Mouse (Mus musculus): ENCODE results near the gene C2cd2. TPM values are rescaled to one million over a fixed set of nuclear protein-coding genes. Genes with fewer than 3 reads are reported as not detected.

C2cd2 gene
- total RNA-seq (2023), result 11.2 and 13.1 TPM in 2 replicates

DNA sequence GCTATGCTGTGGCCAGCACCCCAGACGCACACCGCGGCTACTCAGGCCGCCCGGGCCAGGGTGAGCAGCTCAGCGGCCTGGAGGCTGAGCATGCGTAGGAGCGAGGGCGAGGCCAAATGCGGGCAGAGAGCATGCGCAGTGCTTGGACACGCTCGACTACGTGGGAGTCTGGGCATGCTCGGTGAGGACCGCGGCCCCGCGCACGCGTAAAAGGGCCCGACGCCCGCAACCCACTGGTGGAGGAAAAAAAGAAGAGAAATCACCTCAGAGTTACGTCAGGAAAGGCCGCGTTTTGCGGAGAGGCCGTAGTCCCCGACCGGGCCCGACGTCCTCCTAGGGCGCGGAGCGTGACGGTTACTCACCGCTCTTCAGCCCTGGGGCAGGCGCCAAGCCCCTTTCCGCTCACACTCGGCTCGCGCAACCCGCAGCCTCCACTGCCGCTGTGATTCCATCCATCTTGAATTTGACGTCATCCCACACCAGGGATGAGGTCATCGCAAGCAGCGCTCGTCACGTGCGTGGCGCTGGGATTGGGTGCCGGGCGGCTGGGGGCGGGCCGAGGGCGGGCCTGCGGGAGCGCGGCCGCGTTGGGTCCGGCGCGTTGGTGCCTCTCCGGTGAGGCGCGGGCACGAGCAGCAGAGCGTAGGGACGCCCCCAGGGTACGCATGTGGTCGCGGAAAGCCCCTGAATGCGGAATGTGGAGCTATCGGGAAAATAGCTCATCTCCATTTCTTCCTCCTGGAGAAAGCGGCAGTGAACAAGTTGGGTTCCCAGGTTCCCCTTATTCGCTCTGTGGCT is at the start of gene C2cd2, which contains the start of gene Zbtb21:
TSS of gene C2cd2 (minus strand) at position 448 of the 798 bp plus-strand sequence.
TSS of gene Zbtb21 (minus strand) at position 472 of the 798 bp plus-strand sequence.

DNA sequence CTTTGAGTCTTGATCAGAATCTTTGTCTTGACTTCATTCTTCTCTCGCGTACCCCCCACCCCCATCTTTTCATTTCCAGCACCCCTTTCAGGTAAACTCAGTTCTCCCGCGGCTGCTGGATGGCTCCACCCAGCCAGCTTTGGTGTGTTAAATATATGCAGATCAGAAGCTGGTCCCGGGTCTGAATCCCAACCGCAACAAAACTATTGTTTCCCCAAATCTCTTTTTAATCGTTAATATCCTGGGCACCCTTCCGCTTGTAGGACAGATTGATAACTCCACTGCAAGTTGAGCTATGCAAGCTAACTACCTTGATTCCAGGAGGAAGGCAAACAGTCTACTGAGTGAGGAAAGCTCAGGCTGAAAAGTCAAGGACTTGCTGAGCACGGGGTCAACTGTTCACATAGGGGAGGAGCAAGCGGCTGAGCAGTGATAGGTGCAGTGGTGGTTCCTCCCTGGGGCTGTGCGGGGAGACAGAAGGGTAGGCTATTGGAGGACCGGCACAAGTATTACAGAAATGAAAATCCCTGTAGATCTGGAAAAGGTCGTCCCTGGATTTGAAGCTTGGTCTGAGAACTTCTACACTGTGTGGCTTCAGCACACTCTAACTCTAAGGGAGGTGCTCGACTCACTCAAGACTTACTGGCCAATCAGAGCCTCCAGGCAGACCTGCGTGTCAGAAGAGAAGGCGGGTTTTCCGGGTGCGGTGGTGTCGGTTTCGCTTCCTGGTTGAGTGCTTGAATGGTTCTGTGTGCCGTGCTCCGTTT is 34.4 kb upstream of the C2cd2 start, which contains the start of gene B230307C23Rik:
TSS of gene B230307C23Rik (plus strand) at position 700 of the 767 bp plus-strand sequence.

GRCm38 (mm10) chr16:97851741-97852319 is 110.6 kb downstream of the C2cd2 start, which contains the start of gene Prdm15:
Gene Prdm15, minus strand, starts transcription at chr16:97851850.

Other genes with a start within 250 kb of the C2cd2 start
- not detected in 2 replicates for gene Ripk4, start 198.8 kb downstream of the C2cd2 start, total RNA-seq (2023)
- gene Prdm15, start 110.7 kb downstream of the C2cd2 start, total RNA-seq (2023), result 13.2 and 16.2 TPM in 2 replicates
- gene Zbtb21, start within 50 bp of the C2cd2 start, total RNA-seq (2023), result 61.8 and 66.2 TPM in 2 replicates
- gene B230307C23Rik, start 34.7 kb upstream of the C2cd2 start, total RNA-seq (2023), result 10.4 and 12.2 TPM in 2 replicates
- gene A630089N07Rik, start 119.9 kb upstream of the C2cd2 start, total RNA-seq (2023), result 1.5 and 1.9 TPM in 2 replicates

Data from neutrophil, adult 65 days (primary cell).